Mouse (Mus musculus) myocyte (in vitro differentiated cells): Measurements from ENCODE around the gene Tstd1. TPM values are rescaled to one million over a fixed set of nuclear protein-coding genes. Genes with fewer than 3 reads are reported as not detected.

ENCODE experiments used
- H3K27me3 ChIP-seq: one replicate; pipeline ENCODE4 v1.6.1; 2011; ENCODE audit not compliant: control insufficient read depth, insufficient read depth, insufficient read length
- H3K36me3 ChIP-seq: one replicate; pipeline ENCODE4 v1.6.1; 2011; ENCODE audit not compliant: control insufficient read depth, insufficient read depth
- H3K4me2 ChIP-seq: one replicate; pipeline ENCODE4 v1.6.1; 2011; ENCODE audit warnings: low read depth, control low read depth
- H3K4me3 ChIP-seq: one replicate; pipeline ENCODE4 v1.5.1; 2011; ENCODE audit warnings: mild to moderate bottlenecking, control low read depth, moderate library complexity
- H3K79me2 ChIP-seq: one replicate; pipeline ENCODE4 v1.6.1; 2011; ENCODE audit not compliant: control insufficient read depth, insufficient read depth
- H3ac ChIP-seq: one replicate; pipeline ENCODE4 v1.6.1; 2011; ENCODE audit not compliant: control insufficient read depth, insufficient read length
- CEBPB ChIP-seq: IDR thresholded peaks from 2 replicates; pipeline ENCODE4 v1.6.1; 2011; ENCODE audit warnings: mild to moderate bottlenecking, moderate library complexity; ENCODE audit not compliant: poor library complexity, insufficient read depth, severe bottlenecking
- E2F4 ChIP-seq: IDR thresholded peaks from one replicate; pipeline ENCODE4 v1.6.1; 2011; ENCODE audit warnings: mild to moderate bottlenecking, control low read depth, moderate library complexity; ENCODE audit not compliant: insufficient read depth
- MAX ChIP-seq: IDR thresholded peaks from one replicate; pipeline ENCODE4 v1.6.1; 2011; ENCODE audit warnings: low read depth, mild to moderate bottlenecking, control low read depth
- MYOD1 ChIP-seq, 3 experiments: IDR thresholded peaks; one replicate each; pipeline ENCODE4 v1.6.1; 2011; ENCODE audit warnings: control low read depth in 2 of 3, low read depth in 2 of 3, mild to moderate bottlenecking in 2 of 3, moderate library complexity in 1 of 3; ENCODE audit not compliant: insufficient read length in 2 of 3, control insufficient read depth in 1 of 3
- MYOG ChIP-seq, 3 experiments: IDR thresholded peaks; one replicate each; pipeline ENCODE4 v1.6.1; 2011; ENCODE audit warnings: control low read depth in 2 of 3, low read depth in 2 of 3, mild to moderate bottlenecking in 2 of 3; ENCODE audit not compliant: insufficient read length in 2 of 3, control insufficient read depth in 1 of 3, insufficient read depth in 1 of 3
- POLR2A ChIP-seq: IDR thresholded peaks from one replicate; pipeline ENCODE4 v1.6.1; 2011; ENCODE audit warnings: low read depth, mild to moderate bottlenecking, control low read depth, moderate library complexity; ENCODE audit not compliant: insufficient read length
- POLR2AphosphoS2 ChIP-seq: IDR thresholded peaks from one replicate; pipeline ENCODE4 v1.6.1; 2011; ENCODE audit warnings: low read depth, control low read depth; ENCODE audit not compliant: insufficient read length
- REST ChIP-seq: IDR thresholded peaks from one replicate; pipeline ENCODE4 v1.6.1; 2011; ENCODE audit warnings: mild to moderate bottlenecking, control low read depth, moderate library complexity; ENCODE audit not compliant: insufficient read depth, insufficient read length
- SRF ChIP-seq: IDR thresholded peaks from one replicate; pipeline ENCODE4 v1.6.1; 2011; ENCODE audit warnings: low read depth; ENCODE audit not compliant: control insufficient read depth, insufficient read length
- TCF12 ChIP-seq: IDR thresholded peaks from one replicate; pipeline ENCODE4 v1.6.1; 2011; ENCODE audit warnings: mild to moderate bottlenecking, control low read depth; ENCODE audit not compliant: poor library complexity, insufficient read depth, severe bottlenecking
- TCF3 ChIP-seq: IDR thresholded peaks from one replicate; pipeline ENCODE4 v1.6.1; 2011; ENCODE audit warnings: low read depth, control low read depth; ENCODE audit not compliant: insufficient read length
- USF1 ChIP-seq: IDR thresholded peaks from one replicate; pipeline ENCODE4 v1.6.1; 2011; ENCODE audit warnings: low read depth, mild to moderate bottlenecking, control low read depth, moderate library complexity
- polyA plus RNA-seq: library from polyadenylated mRNA; unstranded; fragments of >200 nt; fragmentation: generic; extraction: Trizol; gene quantifications from one replicate; pipeline ENCODE4 v1.2.1, GENCODE M21; 2012; ENCODE audit warnings: missing spikeins

Gene Tstd1
- polyA plus RNA-seq, 1 experiment: 0.41 TPM

DNA sequence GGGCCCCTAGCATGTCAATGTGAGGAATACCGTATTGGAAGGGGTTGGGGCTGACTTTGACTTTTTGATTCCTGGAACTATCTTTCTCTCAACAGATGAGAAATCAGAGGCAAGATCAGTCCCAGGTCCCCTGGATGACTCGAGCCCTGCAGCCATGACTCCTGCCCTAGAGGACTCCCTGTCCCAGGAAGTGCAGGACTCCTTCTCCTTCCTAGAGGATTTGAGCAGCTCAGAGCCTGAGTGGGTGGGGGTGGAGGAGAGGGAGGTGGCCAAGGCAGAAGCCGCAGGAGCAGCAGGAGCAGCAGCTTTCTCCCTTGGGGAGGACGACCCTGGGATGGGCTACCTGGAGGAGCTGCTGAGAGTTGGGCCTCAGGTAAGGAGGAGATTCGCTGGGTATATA is 11.4 kb upstream of the Tstd1 start:
- no peak overlapping the region for H3ac ChIP-seq
- no peaks in the 10 kb centered on the region for H3K27me3 ChIP-seq
- H3K79me2 ChIP-seq: peaks cover 8% of the 10 kb centered on the region
- no peak overlapping the region for H3K4me2 ChIP-seq
- TF ChIP-seq SRF (no peak), TCF12 (no peak), MAX (no peak), TCF3 (no peak), REST (no peak), POLR2A (no peak), MYOG (IDR thresholded peaks at IDR 0.05; ENCODE audit: control insufficient read depth in 1 of 3, insufficient read depth in 1 of 3, insufficient read length in 2 of 3, low read depth in 2 of 3) (no peak), USF1 (no peak), MYOD1 (IDR thresholded peaks at IDR 0.05; ENCODE audit: control insufficient read depth in 1 of 3, insufficient read length in 2 of 3, low read depth in 2 of 3) (no peak), E2F4 (no peak), POLR2AphosphoS2 (no peak), CEBPB (no peak)
- H3K4me3 ChIP-seq: no peak overlapping the region
- no peaks in the 10 kb centered on the region for H3K36me3 ChIP-seq

- no peak for TF ChIP-seq TCF12
- TF ChIP-seq POLR2AphosphoS2: no peak
- no peak for TF ChIP-seq MYOD1 (IDR thresholded peaks at IDR 0.05; ENCODE audit: control insufficient read depth in 1 of 3, insufficient read length in 2 of 3, low read depth in 2 of 3)
- TF ChIP-seq USF1: no peak
- TF ChIP-seq REST: no peak
- TF ChIP-seq POLR2A: no peak
- TF ChIP-seq MAX: no peak
- TF ChIP-seq E2F4: no peak
- TF ChIP-seq SRF: no peak
- no peak for TF ChIP-seq TCF3
- no peak for TF ChIP-seq MYOG (IDR thresholded peaks at IDR 0.05; ENCODE audit: control insufficient read depth in 1 of 3, insufficient read depth in 1 of 3, insufficient read length in 2 of 3, low read depth in 2 of 3)
- TF ChIP-seq CEBPB: no peak
- no peak overlapping the region for H3ac ChIP-seq
- no peaks in the 10 kb centered on the region for H3K27me3 ChIP-seq
- peaks cover 36% of the 10 kb centered on the region for H3K79me2 ChIP-seq
- H3K4me3 ChIP-seq: peak overlapping the region; percentile 81
- peak overlapping the region; percentile 56 for H3K4me2 ChIP-seq
- H3K36me3 ChIP-seq: no peaks in the 10 kb centered on the region
Observed at GRCm38 (mm10) chr1:171410231-171410630, 8.4 kb upstream of the Tstd1 start.

GRCm38 (mm10) chr1:171410947-171411484 is 7.7 kb upstream of the Tstd1 start, which contains the start of gene Usf1:
TSS of gene Usf1 (plus strand) at chr1:171411313.
- peak within 1 kb of the TSS; percentile 75 for H3K4me2 ChIP-seq
- H3K27me3 ChIP-seq: no peaks in the 10 kb centered on the region
- H3K79me2 ChIP-seq: peaks cover 37% of the 10 kb centered on the region
- H3K36me3 ChIP-seq: peaks cover 2% of the 10 kb centered on the region
- H3ac ChIP-seq: peak within 1 kb of the TSS; percentile 69
- TF ChIP-seq USF1 (no peak), SRF (no peak), POLR2AphosphoS2 (peak; percentile 70), MYOD1 (IDR thresholded peaks at IDR 0.05; ENCODE audit: control insufficient read depth in 1 of 3, insufficient read length in 2 of 3, low read depth in 2 of 3) (no peak), POLR2A (peak; percentile 65), MYOG (IDR thresholded peaks at IDR 0.05; ENCODE audit: control insufficient read depth in 1 of 3, insufficient read depth in 1 of 3, insufficient read length in 2 of 3, low read depth in 2 of 3) (peak in 1 of 3 experiments; percentile 13), E2F4 (no peak)
- peak within 1 kb of the TSS; percentile 81 for H3K4me3 ChIP-seq

GRCm38 (mm10) chr1:171411492-171411941 is 7.2 kb upstream of the Tstd1 start:
- Histone ChIP-seq H3K4me2 (peak overlapping the region; percentile 75), H3K36me3 (peaks cover 7% of the 10 kb centered on the region), H3K4me3 (peak overlapping the region; percentile 81), H3K79me2 (peaks cover 37% of the 10 kb centered on the region), H3K27me3 (no peaks in the 10 kb centered on the region), H3ac (peak overlapping the region; percentile 69)
- no peak for TF ChIP-seq USF1
- peak in 1 of 3 experiments; percentile 27 for TF ChIP-seq MYOG (IDR thresholded peaks at IDR 0.05; ENCODE audit: control insufficient read depth in 1 of 3, insufficient read depth in 1 of 3, insufficient read length in 2 of 3, low read depth in 2 of 3)

GRCm38 (mm10) chr1:171412001-171412441 is 6.7 kb upstream of the Tstd1 start:
- Histone ChIP-seq H3ac (peak overlapping the region; percentile 69), H3K4me3 (peak overlapping the region; percentile 81), H3K4me2 (peak overlapping the region; percentile 75), H3K79me2 (peaks cover 37% of the 10 kb centered on the region), H3K27me3 (no peaks in the 10 kb centered on the region), H3K36me3 (peaks cover 9% of the 10 kb centered on the region)
- TF ChIP-seq POLR2A: no peak
- TF ChIP-seq POLR2AphosphoS2: peak; percentile 45
- no peak for TF ChIP-seq USF1
- TF ChIP-seq REST: no peak
- peak in 1 of 3 experiments; percentile 71 for TF ChIP-seq MYOG (IDR thresholded peaks at IDR 0.05; ENCODE audit: control insufficient read depth in 1 of 3, insufficient read depth in 1 of 3, insufficient read length in 2 of 3, low read depth in 2 of 3)
- TF ChIP-seq SRF: no peak
- TF ChIP-seq MYOD1 (IDR thresholded peaks at IDR 0.05; ENCODE audit: control insufficient read depth in 1 of 3, insufficient read length in 2 of 3, low read depth in 2 of 3): peak in 1 of 3 experiments; percentile 47
- no peak for TF ChIP-seq TCF12
